Mouse (Mus musculus) lung, embryonic 14.5 days (tissue): ENCODE measurements around the gene Cysrt1. TPM values are rescaled to one million over a fixed set of nuclear protein-coding genes. Genes with fewer than 3 reads are reported as not detected.
A peak's percentile ranks its signal among the peaks of the same experiment; 100 is the strongest.
"Not testable (repeated sequence)": the region's sequence is repeated elsewhere in the genome, so short reads cannot be mapped to it uniquely, and the experiment has no call there.

Source experiments
- ATAC-seq: fragments of 200-750 bp; cut with Nextera tagmentation; 2 replicates; pipeline ENCODE4 v1.8.0; 2017; ENCODE audit warnings: mild to moderate bottlenecking, moderate TSS enrichment, moderate library complexity; ENCODE audit not compliant: insufficient read depth
- DNase-seq: peaks from one replicate; pipeline ENCODE4 v3.0.0-alpha.2; 2015
- H3K27ac ChIP-seq: fragments of 300-500 bp; sonication (generic); 2 replicates; pipeline ENCODE4 v1.5.1; 2014; ENCODE audit warnings: low read depth, mild to moderate bottlenecking, moderate library complexity
- H3K27me3 ChIP-seq: fragments of 300-500 bp; sonication (generic); 2 replicates; pipeline ENCODE4 v1.6.1; 2014; ENCODE audit warnings: low read length, control low read depth; ENCODE audit not compliant: insufficient read depth
- H3K36me3 ChIP-seq: fragments of 300-500 bp; sonication (generic); 2 replicates; pipeline ENCODE4 v1.6.1; 2014; ENCODE audit warnings: control low read depth; ENCODE audit not compliant: insufficient read depth
- H3K4me1 ChIP-seq: fragments of 300-500 bp; sonication (generic); 2 replicates; pipeline ENCODE4 v1.6.1; 2014; ENCODE audit warnings: antibody characterized with exemption, control low read depth; ENCODE audit not compliant: insufficient read depth
- H3K4me2 ChIP-seq: fragments of 300-500 bp; sonication (generic); 2 replicates; pipeline ENCODE4 v1.6.1; 2014; ENCODE audit warnings: mild to moderate bottlenecking
- H3K4me3 ChIP-seq: fragments of 300-500 bp; sonication (generic); 2 replicates; pipeline ENCODE4 v1.5.1; 2014; ENCODE audit warnings: low read depth, low read length
- H3K9ac ChIP-seq: fragments of 300-500 bp; sonication (generic); 2 replicates; pipeline ENCODE4 v1.6.1; 2014
- H3K9me3 ChIP-seq: fragments of 300-500 bp; sonication (generic); 2 replicates; pipeline ENCODE4 v1.6.1; 2016; ENCODE audit warnings: low read depth, low read length, control low read depth
- CTCF ChIP-seq: IDR thresholded peaks from 2 replicates; pipeline ENCODE4 v1.5.1; 2016; ENCODE audit warnings: antibody characterized with exemption, low read depth
- WGBS: fragments of 180-500 bp; shearing (Covaris S2); extraction: QIAGEN DNeasy Blood & Tissue Kit; methylation state at CpG from one replicate; pipeline ENCODE4 v1.1.7; 2014; 5-methylcytosine and 5-hydroxymethylcytosine counted together
- polyA plus RNA-seq: library from polyadenylated mRNA; unstranded; fragments of >200 nt; fragmentation: Nextera tagmentation; extraction: Ambion mirVana; gene quantifications from 2 replicates; pipeline ENCODE4 v1.2.1, GENCODE M21; 2014

Cysrt1 gene
- polyA plus RNA-seq, 1 experiment from 2014 or later = not detected

DNA sequence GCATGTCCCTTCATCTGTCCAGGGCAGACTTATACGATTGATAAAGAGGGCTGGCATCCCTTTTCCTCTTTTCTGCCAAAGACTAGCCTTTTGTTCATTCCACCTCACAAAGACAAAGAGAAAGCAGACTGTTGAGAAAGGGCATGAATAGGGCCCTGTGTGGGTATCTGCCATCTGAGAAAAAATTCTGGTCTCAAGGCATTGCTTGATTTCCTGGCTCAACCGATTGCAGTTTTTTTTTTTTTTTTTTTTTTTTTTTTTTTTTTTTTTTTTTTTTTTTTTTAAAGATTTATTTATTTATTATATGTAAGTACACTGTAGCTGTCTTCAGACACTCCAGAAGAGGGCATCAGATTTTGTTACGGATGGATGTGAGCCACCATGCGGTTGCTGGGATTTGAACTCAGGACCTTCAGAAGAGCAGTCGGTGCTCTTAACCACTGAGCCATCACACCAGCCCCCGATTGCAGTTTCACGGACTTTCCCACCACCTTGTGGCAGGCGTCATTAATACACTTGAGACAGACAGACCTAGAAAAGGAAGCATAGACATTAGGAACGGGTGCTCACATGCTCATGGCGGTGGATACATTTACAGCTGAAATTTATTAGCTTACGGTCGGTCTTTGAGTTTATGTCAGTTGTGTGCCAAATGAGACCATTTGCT lies 14.3 kb upstream of the Cysrt1 start:
- not testable (repeated sequence) for H3K36me3 ChIP-seq, H3K27me3 ChIP-seq, H3K4me1 ChIP-seq, H3K27ac ChIP-seq, ATAC-seq, H3K9me3 ChIP-seq
- whole genome bisulfite sequencing = 55% methylated on average over 12 of the region's 12 CpGs
- Histone ChIP-seq H3K4me2 (peak overlapping the region; percentile 97), H3K9ac (peak overlapping the region; percentile 87), H3K4me3 (peak overlapping the region; percentile 99)
- peak; percentile 47 for TF ChIP-seq CTCF
- peak; percentile 68 for DNase-seq

DNA sequence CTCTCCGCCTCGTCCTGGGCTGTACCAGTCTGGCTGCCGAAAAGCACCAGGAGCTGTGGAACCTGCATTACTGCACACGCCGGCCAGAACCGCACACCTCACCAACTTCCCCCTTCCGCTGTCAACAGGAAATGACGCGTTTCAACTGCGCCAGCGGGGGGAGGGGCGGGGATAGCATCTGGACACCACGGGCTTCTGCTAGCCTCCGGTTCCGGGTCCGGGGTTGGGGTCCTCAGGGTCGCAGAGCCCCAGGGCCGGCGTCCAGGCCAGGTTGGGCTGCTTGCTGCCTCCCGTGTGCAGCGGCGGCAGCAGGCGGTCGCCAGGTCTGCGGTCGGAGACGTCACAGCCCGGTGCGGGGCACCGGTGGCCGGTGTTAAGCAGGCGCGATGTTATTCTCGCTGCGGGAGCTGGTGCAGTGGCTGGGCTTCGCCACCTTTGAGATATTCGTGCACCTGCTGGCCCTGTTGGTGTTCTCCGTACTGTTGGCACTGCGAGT lies 13.1 kb upstream of the Cysrt1 start, which contains the start of gene Tmem203:
TSS of gene Tmem203 (plus strand) at position 156 of the 496 bp plus-strand sequence.
- ATAC-seq (peak; percentile 90), DNase-seq (peak; percentile 87)
- H3K9me3 ChIP-seq = no peaks in the 10 kb centered on the region
- TF ChIP-seq CTCF = no peak
- H3K4me1 ChIP-seq = peaks cover 8% of the 10 kb centered on the region; the same call in 1 of the 2 replicates
- H3K4me2 ChIP-seq = peak within 1 kb of the TSS; percentile 97
- WGBS = 0% methylated on average over 39 of the region's 39 CpGs
- H3K27ac ChIP-seq = peak within 1 kb of the TSS; percentile 80
- peak within 1 kb of the TSS; percentile 87 for H3K9ac ChIP-seq
- H3K4me3 ChIP-seq = peak within 1 kb of the TSS; percentile 99
- no peaks in the 10 kb centered on the region for H3K27me3 ChIP-seq
- peaks cover 10% of the 10 kb centered on the region; the same call in 1 of the 2 replicates for H3K36me3 ChIP-seq

- 77% methylated on average over 1 of the region's 1 CpGs for WGBS
- Histone ChIP-seq H3K9me3 (no peaks in the 10 kb centered on the region), H3K36me3 (peaks cover 38% of the 10 kb centered on the region), H3K9ac (no peak overlapping the region), H3K4me2 (no peak overlapping the region), H3K27me3 (no peaks in the 10 kb centered on the region), H3K4me1 (peaks cover 8% of the 10 kb centered on the region; the same call in 1 of the 2 replicates), H3K4me3 (no peak overlapping the region), H3K27ac (no peak overlapping the region)
- peak; percentile 53 for TF ChIP-seq CTCF
- no peak for ATAC-seq
- no peak for DNase-seq
Observed at GRCm38 (mm10) chr2:25252331-25252730, 10.1 kb upstream of the Cysrt1 start.

DNA sequence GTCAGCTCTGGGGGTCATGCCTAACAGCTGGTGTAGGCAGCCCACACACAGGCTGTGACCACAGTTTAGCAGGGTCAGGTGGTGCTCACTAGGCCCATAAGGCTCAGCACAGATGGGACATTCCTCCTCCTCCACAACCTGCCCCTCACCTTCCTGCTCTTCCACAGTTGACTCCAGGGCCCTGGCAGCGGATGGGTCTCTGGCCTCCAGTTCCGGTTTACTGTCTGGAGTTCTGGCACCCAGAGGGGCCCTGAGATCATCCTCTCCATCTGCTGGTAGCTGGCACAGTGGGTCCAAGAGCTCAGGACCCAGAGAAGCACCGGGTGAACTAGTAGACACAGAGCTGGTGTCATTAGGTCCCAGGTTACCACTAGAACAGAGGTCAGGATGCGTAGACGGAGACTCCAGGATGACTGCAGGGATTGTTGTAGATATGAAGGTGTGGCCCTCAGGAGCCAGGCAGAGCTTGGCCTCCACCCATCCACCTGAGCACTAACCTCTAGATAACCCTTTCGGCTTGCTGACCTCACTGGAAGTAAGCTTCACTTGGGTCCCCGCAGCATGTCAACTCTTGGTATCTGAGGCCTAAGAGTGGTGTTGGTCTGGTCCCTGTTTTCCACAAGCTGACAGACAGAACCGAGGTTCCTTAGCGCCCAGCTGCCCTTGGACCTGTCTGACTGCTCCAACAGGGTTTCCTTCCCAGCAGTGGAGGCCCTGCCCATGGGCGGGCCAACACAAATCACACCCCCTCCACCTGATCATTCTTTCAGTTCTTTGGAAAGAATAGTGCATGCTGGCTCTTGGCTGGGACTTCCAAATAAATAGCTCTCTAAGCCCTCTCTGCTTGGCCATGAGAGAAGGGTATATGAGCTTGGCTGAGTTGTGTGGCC lies 4.2 kb upstream of the Cysrt1 start, which contains the start of gene AL732309.1:
TSS of gene AL732309.1 (minus strand) at position 681 of the 890 bp plus-strand sequence.
- Histone ChIP-seq H3K9ac (no peak within 1 kb of the TSS), H3K4me2 (no peak within 1 kb of the TSS), H3K4me3 (no peak within 1 kb of the TSS), H3K4me1 (no peaks in the 10 kb centered on the region), H3K36me3 (peaks cover 50% of the 10 kb centered on the region), H3K27me3 (peaks cover 20% of the 10 kb centered on the region), H3K27ac (no peak within 1 kb of the TSS), H3K9me3 (no peaks in the 10 kb centered on the region)
- WGBS = 84% methylated on average over 10 of the region's 10 CpGs
- DNase-seq (no peak), ATAC-seq (no peak)
- no peak for TF ChIP-seq CTCF

DNA sequence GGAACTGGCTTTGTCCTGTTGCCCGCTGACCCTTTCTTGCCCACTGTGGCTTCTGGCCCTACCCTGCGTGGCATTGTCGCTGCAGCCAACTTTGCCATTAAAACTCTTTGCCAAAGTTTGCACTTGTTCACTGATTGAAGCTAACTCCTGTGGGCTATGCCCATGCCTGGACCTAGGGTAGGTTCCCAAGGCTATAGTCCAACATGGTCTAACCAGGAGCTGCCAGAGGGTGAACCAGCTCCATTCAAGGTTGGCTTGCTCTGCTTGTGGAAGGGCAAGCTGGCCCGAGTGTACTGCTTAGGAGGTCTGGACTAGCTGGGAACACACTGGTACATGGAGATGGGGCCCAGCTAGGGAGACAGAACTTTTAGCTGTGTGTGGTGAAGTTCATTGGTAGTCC lies 1.9 kb upstream of the Cysrt1 start:
- Histone ChIP-seq H3K4me1 (0 out of 2 replicates have a peak, but pooled peaks cover 4% of the 10 kb centered on the region), H3K9me3 (no peaks in the 10 kb centered on the region), H3K27ac (no peak overlapping the region), H3K36me3 (peaks cover 28% of the 10 kb centered on the region), H3K9ac (no peak overlapping the region), H3K4me2 (no peak overlapping the region), H3K4me3 (no peak overlapping the region), H3K27me3 (peaks cover 23% of the 10 kb centered on the region)
- ATAC-seq = no peak
- 91% methylated on average over 4 of the region's 4 CpGs for WGBS
- DNase-seq = no peak
- TF ChIP-seq CTCF = no peak

DNA sequence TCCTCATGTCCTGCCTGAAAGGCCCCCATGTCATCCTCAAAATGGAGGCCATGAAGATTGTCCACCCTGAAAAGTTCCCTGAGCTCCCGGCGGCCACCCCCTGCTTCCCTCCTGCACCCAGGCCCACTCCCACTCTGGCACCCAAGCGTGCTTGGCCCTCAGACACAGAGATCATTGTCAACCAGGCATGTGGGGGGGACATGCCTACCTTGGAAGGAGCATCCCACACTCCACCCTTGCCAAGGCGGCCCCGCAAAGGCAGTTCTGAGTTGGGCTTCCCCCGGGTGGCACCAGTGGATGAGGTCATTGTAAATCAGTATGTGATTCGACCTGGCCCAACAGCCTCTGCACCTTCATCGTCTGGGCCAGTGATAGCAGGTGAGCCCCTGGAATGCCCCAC lies 1.1 kb upstream of the Cysrt1 start:
- ATAC-seq = no peak
- peaks cover 23% of the 10 kb centered on the region for H3K27me3 ChIP-seq
- WGBS = 64% methylated on average over 8 of the region's 8 CpGs
- H3K4me2 ChIP-seq = no peak overlapping the region
- no peak overlapping the region for H3K4me3 ChIP-seq
- TF ChIP-seq CTCF = no peak
- no peaks in the 10 kb centered on the region for H3K9me3 ChIP-seq
- H3K27ac ChIP-seq = no peak overlapping the region
- H3K36me3 ChIP-seq = peaks cover 22% of the 10 kb centered on the region
- H3K4me1 ChIP-seq = 0 out of 2 replicates have a peak, but pooled peaks cover 4% of the 10 kb centered on the region
- no peak overlapping the region for H3K9ac ChIP-seq
- DNase-seq = no peak

DNA sequence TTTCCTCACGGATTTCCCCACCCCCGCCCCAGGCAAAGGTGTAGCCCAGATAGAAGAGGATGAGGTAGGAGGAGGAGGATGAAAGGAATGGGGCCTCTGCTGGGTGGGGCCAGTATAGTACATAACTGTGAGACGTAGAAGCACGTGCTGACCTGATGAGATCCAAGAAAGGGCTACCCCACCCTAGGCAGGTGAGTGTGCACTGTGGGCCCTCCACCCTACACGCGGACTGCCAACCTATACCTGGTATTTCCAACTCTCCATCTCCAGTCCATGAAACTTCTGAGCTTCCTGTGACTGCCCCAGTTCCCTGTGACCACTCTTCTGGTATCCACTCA lies 845 bp downstream of the Cysrt1 start:
- Histone ChIP-seq H3K9me3 (no peaks in the 10 kb centered on the region), H3K4me1 (0 out of 2 replicates have a peak, but pooled peaks cover 4% of the 10 kb centered on the region), H3K4me2 (peak overlapping the region; percentile 93), H3K27me3 (peaks cover 23% of the 10 kb centered on the region), H3K36me3 (peaks cover 10% of the 10 kb centered on the region; the same call in 1 of the 2 replicates), H3K9ac (no peak overlapping the region), H3K4me3 (peak overlapping the region; percentile 49; the same call in 1 of the 2 replicates), H3K27ac (no peak overlapping the region)
- no peak for TF ChIP-seq CTCF
- 8% methylated on average over 6 of the region's 6 CpGs for WGBS
- ATAC-seq = peak; percentile 21; the same call in 1 of the 2 replicates
- DNase-seq = no peak
